Mouse (Mus musculus) frontal cortex, postnatal 36 days (tissue): ENCODE measurements around the gene Gm28374.
"Not testable (repeated sequence)": the region's sequence is repeated elsewhere in the genome, so short reads cannot be mapped to it uniquely, and the experiment has no call there.

Experiments used
- DNase-seq, 2 experiments: peaks; one replicate each; pipeline ENCODE4 v3.0.0; 2022; ENCODE audit warnings: low spot score in 2 of 2

Gene Gm28374

DNA sequence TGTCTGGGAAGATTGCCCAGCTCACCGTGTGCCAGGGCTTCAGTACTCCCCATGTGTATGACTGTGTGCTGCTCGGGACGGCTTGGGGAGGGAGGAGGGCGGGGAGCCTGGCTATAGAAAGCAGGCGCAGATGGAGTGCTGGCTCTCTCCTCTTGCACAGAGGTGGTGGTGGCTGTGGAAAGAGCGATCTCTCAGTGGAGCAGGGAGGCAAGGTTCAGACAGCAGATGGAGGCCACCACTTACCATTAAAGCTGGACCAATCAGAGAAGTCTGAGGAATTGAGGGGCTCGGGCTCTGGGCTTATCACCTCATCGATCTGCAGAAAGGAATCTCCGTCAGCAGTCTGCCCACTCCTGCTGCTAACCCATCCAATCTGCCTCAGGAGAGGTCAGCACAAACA is at the start of gene Gm28374:
TSS of gene Gm28374 (minus strand) at position 101 of the 400 bp plus-strand sequence.
- no peak for DNase-seq

- DNase-seq = not testable (repeated sequence)
Observed at GRCm38 (mm10) chr19:6130414-6131128, 48.5 kb upstream of the Gm28374 start.

- peak; percentile 96 to 97 for DNase-seq
Observed at GRCm38 (mm10) chr19:6127760-6128341, 45.8 kb upstream of the Gm28374 start, which contains the start of gene Snx15. TSS of gene Snx15 (minus strand) at chr19:6128304.

DNA sequence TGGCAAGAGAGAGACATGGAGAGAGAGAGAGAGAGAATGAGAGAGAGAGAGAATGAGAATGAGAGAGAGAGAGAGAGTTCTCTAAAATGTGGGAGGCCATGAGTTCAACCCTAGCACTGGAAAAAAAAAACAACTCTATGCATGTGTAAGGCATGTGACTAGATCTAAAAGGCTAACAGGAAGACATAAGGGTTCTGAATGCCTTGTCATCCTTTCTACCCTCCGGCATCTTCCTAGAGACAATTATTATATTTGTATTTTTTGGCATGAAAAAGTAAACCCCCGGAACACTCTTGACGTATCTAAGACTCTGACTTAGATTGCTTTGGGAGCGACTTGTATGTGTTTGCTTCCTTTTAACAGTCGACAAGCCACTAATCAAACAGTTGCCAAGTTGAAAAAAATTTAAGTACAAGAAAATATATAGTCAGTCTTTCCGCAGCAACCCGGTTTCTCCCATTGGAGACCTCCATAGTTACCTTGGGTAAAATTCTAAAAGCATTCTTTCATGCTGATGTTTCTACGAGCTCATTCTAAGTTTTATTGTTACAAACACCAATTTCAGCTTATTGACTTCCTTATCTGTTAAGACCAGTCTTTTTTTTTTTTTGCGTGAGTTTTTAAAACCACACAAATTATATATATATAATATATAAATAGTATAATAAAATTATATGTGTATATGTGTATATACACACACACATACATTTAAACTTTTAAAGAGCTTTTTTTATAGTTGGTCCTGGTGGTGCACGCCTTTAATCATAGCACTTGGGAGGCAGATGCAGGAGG is 44.9 kb upstream of the Gm28374 start:
- DNase-seq = no peak

DNA sequence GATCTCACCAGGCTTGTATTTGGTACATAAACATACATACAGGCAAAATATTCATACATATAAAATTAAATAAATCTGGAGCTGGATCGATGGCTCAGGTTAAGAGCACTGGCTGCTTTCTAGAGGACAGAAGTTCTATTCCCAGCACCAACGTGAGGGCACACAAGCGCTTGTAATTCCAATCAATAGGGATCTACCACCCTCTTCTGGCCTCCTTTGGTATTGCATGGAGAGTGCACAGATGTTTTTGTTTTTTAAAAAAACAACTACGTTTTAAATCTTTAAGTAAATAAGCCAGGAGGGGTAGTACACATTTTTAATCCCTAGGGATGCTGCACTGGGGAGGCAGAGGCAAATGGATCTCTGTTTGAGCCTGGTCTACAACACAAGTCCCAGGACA is 44.2 kb upstream of the Gm28374 start:
- no peak for DNase-seq

DNA sequence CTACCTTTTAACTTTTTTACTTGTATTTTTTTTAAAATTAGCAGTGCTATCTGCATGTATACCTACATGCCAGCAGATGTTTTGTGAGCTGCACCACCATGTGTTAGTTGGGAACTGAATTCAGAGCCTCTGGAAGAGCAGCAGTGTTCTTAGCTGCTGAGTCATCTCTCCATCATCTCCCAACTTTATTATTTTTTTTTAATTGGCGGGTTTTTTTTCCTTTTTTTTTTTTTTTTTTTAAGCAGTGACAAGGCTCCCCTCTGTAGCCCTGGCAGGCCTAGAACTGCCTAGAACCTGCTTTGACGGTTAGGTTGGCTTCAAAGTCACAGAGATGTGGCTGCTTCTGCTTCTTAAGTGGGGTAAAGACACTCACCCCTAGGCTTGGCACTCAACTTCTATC is 42.8 kb upstream of the Gm28374 start:
- no peak for DNase-seq

DNA sequence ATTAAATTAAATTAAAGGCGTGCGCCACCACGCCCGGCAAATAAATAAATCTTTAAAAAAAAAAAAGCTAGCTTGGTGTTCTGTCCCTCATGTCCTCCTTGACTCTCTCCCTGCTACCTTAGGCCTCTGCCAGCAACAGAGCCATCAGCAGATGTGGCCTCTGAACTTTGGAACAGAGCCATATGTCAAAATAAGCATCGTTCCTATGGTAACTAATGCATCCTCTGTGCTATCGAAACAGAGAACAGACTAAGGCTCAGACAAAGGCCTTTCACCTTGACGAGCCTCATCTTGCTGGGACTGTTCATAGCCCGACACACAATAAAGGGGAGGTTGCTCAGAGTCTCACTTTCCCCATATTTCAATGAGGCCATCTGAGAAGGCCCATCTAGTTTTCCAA is 41.3 kb upstream of the Gm28374 start:
- no peak for DNase-seq

DNA sequence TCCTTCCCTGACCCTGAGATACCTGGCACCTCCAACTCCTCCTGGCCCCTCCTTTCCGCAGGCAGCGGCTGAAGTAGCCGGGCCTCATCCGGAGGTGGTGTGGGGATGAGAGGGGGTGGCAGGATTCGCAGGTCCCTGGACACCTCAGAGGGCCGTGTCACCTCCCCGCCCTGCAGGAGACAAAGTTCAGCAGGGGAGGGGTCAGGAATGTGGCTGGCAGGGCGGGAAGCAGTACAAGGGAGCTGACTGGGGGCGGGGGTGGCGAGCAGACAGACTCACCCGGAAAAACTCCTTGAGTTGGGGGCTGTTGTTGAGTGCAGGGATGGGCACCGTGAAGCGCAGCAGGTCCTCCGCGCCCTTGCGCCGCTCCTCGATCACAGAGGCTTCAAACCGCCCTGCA is 39.7 kb upstream of the Gm28374 start:
- no peak for DNase-seq

DNA sequence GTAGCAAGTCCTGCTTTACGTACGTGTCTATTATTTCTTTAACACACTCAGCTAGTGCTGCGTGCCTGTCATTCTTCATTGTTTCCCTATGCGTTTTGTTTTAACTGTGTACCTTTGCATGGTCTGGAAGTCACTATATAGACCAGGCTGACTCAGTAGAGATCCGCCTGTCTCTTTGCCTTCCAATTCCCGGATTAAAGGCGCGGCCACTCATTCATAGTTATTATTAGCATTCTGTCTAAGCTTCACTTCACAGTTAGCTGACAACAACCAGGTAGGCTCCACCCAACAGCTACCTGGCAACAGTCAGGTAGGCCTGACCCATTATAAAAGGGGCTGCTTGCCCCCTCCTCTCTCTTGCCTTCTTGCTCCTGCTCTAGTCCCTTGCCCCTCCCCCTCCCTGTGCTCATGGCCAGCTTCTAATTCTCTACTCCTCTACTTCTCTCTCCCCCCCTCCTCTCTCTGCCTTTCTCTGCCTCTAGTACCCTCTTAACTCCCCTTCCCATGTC is 36.7 kb upstream of the Gm28374 start:
- no peak for DNase-seq

- peak; percentile 90 to 93 for DNase-seq
Observed at GRCm38 (mm10) chr19:6117986-6118676, 36.1 kb upstream of the Gm28374 start, which contains the start of gene Sac3d1. TSS of gene Sac3d1 (minus strand) at chr19:6118650.

GRCm38 (mm10) chr19:6117346-6117985 is 35.4 kb upstream of the Gm28374 start:
- peak in 1 of 2 experiments; percentile 27 for DNase-seq

- DNase-seq = no peak
Observed at GRCm38 (mm10) chr19:6116113-6116850, 34.2 kb upstream of the Gm28374 start.

GRCm38 (mm10) chr19:6113116-6113515 is 31.1 kb upstream of the Gm28374 start:
- DNase-seq = no peak

DNA sequence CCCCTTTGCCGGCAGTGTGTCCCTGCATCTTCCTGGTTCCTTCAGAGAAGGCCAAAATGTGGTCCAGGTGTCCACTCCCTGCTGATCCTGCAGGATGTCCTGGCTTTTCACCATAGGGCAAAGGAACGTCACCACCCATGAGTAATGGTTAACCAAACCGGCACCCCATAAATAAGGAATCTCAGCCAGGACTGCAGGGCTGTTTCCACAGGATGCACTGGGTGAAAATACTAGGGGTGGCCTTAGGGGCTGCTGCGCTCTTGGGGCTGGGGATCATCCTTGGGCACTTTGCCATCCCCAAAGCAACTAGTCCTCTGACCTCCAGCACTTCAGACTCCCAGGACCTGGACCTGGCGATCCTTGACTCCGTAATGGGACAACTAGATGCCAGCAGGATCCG is 23.5 kb upstream of the Gm28374 start, which contains the start of gene Naaladl1:
TSS of gene Naaladl1 (plus strand) at position 197 of the 400 bp plus-strand sequence.
- no peak for DNase-seq

DNA sequence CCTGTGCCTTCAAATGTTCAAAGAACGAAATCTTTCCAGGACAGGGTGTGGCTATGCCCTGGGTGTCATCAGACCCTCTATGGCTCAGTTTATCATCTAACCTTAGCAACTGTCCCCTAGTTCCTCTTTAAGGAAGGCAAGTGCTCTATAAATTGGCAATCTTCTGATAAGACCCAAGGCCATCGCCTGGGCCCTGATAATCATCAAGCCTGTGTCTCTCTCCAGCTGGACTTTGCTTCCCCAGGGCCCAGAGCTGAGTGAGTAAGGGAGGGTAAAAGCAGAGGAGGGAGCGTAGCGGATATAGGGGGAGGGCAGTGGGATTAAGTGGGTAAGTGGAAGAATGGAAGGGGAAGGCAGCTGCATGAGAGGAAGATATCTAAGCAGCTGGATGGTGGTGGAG is 22.4 kb upstream of the Gm28374 start:
- no peak for DNase-seq

DNA sequence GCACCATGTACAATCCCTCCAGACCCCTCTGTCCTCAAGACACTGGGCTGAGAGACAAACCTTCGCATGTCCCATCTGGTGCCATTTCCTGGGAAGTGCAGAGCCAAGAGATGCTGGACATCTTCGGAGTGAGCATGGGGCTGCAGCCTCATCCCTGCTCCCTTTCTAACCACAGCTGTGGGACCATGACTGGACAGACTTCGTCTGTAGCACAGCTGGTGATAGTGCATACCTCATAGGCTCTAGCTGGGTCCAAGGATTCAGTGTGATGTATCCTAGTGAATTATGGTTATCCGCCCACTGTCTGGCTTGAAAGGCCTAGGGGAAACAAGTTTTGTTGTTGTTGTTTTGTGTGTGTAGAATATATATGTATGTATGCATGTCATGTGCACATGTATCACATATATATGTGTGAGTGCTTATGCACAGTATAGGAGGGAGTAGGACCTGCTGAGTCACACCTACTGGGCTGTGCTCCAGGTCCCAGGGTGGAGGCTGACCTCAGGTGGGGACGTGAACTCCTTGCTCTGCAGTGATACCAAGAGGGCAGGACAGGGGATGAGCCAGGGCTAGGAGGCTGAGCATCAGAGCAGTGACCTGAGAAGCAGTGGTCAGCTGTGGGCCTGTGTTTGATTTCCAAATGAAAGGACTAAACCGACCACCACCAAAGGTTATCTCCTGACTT is 20.3 kb upstream of the Gm28374 start:
- no peak for DNase-seq

GRCm38 (mm10) chr19:6101186-6101585 is 19.1 kb upstream of the Gm28374 start:
- no peak for DNase-seq

DNA sequence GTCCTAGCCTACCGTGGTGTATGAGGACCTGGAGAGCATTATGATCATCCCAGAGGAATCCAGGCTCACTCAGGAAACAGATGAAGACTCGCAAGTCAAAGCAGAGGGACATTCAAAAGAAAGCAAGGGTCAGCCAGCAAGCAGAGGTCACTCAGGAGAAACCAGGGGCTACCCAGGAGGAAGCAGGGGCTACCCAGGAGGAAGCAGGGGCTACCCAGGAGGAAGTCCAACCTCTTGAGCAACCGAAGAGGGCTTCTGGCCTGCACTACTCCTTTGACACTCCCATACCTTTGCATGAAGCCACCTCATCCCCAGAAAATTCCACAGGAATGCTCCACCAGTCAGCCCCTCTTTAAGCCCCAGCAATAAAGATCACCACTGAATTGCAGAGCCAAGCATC is 15.8 kb upstream of the Gm28374 start:
- no peak for DNase-seq

DNA sequence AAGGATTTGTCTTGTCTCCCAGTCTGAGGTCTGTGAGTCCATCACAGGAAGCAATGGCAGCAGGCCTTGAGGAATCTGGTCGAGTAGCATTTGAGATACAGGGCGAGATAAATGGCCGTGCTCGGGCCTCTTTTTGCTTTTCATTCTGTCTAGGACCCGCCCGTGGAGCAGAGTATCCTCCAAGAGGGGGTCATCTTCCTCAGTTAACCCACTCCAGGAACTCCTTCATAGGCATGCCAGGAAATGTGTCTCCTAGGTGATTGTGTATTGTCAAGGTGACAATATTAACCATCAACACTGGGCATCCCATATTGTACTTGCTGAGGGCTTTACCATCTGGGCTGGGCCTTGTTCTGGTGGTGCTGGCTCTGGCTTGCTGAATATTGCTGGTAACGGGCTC is 12.1 kb upstream of the Gm28374 start, which contains the start of gene AC131692.1:
TSS of gene AC131692.1 (plus strand) at position 301 of the 400 bp plus-strand sequence.
- no peak for DNase-seq

- no peak for DNase-seq
Observed at GRCm38 (mm10) chr19:6088841-6089240, 6.8 kb upstream of the Gm28374 start.
